Mouse (Mus musculus) right cerebral cortex, adult 2 months (tissue): ENCODE results near the gene Glipr1l3.
"Not testable (repeated sequence)": the region's sequence is repeated elsewhere in the genome, so short reads cannot be mapped to it uniquely, and the experiment has no call there.

ENCODE experiments used
- DNase-seq, 2 experiments: peaks; one replicate each; pipeline ENCODE4 v3.0.0; 2021 to 2022; ENCODE audit warnings: low spot score in 2 of 2

Gene Glipr1l3

DNA sequence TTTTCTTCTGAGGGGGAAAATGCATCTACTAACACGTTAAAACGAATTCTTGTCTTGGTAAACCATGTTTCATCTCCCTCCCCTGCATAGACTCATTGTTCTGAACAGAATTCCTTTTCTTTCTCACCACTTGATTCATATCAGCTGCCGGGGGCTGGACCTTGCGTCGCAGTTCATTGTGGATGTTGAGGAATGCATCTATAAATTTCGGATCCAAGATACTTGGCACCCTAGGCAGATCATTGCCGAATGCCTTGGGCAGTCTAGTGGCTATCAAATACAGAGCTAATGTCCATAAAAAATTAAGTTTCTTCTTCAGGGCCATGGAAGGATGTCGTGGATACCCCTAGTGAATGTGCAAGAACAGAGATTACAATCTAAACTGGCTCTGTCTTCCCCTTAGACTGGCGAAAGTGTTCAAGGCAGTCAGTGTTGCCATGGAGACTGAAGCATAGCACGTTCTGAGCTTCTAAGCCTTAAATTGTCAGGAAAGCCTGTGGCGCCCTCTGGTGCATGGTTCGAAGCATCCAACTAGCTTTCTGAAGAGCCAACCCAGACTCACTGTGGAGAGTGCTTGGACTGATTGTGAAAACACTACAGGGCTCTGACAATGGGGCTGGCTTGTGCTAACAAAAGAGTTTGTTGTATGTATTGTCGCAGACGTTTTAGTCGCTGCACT is at the start of gene Glipr1l3:
Glipr1l3 (minus strand) TSS at position 446 of the 679 bp plus-strand sequence.
- DNase-seq = peak; percentile 92 to 96

GRCm38 (mm10) chr10:112203463-112203862 is 43.3 kb upstream of the Glipr1l3 start:
- peak; percentile 55 to 69 for DNase-seq

- DNase-seq = not testable (repeated sequence)
Observed at GRCm38 (mm10) chr10:112193919-112194318, 33.8 kb upstream of the Glipr1l3 start.

DNA sequence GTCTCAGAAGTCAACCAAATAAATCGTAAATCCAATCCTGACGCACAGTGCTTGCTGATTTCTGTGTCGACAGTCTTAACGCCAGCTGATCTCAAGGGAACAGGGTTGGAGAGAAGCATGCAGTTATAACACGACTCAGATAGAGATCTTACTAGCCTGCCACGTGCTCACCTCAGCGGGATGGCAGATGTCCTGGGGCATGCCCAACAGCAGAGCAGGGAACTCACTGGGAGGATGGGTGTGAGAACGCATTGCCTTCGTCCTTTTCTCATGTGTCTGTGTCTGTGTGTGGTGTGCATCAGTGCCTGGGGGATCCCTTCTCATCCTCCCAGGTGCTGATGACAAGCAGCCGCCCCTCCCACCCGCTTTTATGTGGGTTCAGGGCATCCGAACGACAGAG is 16.9 kb upstream of the Glipr1l3 start:
- not testable (repeated sequence) for DNase-seq

GRCm38 (mm10) chr10:112163168-112163766 is 3.1 kb upstream of the Glipr1l3 start, which contains the start of gene Caps2:
Gene Caps2 (plus strand): TSS chr10:112163621.
- DNase-seq = no peak

GRCm38 (mm10) chr10:112139834-112140233 is 20.3 kb downstream of the Glipr1l3 start:
- DNase-seq = no peak

DNA sequence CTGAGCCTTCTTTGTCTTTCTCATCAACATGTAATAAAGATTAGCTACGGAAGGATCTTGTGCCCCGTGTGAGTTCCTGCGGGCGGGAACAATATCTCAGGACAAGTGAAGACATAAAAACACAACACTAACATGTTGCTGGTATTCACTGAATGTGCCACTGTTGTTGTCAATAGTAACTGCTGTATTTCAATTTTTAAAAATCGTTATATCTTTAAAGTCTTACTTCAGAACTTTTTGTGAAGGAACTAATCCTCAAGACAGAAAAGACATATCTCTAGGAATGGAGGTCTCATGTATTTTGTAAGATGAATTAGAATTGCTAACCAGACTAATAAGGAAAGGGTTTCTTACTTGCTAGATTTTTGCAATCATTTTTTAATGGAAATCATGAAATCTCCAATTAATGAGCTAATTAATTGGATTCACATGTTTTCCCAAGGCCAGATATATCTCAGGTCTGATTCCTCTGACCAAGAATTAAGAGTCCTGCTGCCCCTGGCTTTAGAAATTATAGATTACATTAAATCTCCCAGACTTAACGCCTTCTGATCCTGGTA is 21.2 kb downstream of the Glipr1l3 start:
- DNase-seq = no peak

GRCm38 (mm10) chr10:112138050-112138870 is 21.9 kb downstream of the Glipr1l3 start:
- DNase-seq = peak; percentile 35 to 59

- DNase-seq = no peak
Observed at GRCm38 (mm10) chr10:112132194-112132593, 27.9 kb downstream of the Glipr1l3 start.

GRCm38 (mm10) chr10:112127682-112128230 is 32.4 kb downstream of the Glipr1l3 start:
- not testable (repeated sequence) for DNase-seq

DNA sequence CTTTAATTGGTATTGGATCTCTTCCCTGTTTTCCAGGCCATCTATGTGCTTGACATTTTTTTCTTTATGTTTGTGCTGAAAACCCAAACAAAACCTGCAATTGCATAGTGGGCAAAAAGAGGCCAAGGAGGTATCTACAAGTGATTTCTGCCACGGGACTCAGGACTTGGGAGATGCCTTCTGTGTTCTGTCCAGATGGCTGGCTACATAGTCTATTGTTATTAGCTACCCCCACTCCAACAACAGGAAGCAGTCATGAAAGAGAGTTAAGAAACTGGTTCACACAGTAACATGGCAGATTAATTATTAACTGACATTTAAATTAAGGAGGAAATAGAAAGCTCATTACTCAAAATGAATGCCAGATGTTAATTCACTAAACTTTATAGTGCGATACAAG is 35.0 kb downstream of the Glipr1l3 start:
- not testable (repeated sequence) for DNase-seq

DNA sequence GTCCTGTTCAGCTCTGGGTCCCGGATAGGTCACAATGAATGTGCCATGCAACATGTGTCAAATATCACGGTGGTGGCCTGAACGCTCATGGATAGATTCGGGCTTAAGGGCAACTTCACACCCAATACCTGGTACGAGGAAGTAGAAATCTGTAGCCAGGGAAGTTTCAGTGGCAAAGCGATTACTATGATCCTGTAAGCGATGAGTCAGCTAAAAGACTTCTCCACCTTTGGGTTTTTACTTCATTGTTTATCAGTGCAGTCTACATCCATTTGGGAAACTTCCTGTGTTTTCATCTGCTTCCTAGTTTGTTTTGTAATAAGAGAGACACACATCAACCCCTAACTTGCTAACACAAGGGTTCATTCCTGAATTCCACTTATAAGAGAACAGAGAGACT is 49.7 kb downstream of the Glipr1l3 start:
- no peak for DNase-seq

GRCm38 (mm10) chr10:112105785-112106184 is 54.3 kb downstream of the Glipr1l3 start:
- peak; percentile 75 to 78 for DNase-seq
